Mouse (Mus musculus): ENCODE measurements at regions not wholly inside any gene's neighbourhood (a gene's known extent, or its start where the extent isn't known, plus 50 kb on each side); places are given as distances from the start of the nearest gene placed in this dataset.

DNA sequence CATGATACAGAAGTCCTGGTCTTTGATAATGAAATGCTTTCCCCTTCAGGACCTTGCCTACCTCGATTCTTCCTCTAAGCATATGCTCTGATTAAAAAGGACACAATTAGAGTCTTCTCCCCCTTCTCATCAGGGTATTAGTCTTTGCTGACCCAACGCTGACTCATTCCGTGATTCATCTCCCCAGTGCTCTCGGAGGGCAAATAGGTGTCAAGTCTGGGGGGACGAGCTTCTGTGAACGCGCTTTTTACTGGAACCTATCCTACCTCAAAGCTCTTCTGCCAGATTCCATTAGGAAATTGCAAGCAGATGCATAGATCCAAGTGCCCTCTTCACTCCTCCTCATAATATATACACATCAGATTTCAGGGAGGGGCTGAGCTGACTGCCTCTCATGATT lies 63.8 kb upstream of the Bach2 start:
- WGBS: 58% methylated on average over 7 of the region's 7 CpGs
- no peak for TF ChIP-seq CTCF (IDR thresholded peaks at IDR 0.05; ENCODE audit: low read depth)
- ATAC-seq (replicated peaks; ENCODE audit: low FRiP score, low read depth) (no peak), DNase-seq (ENCODE audit: low spot score) (no peak)
- Histone ChIP-seq H3K4me2 (ENCODE audit: low read length) (no peak overlapping the region), H3K36me3 (ENCODE audit: insufficient read depth, low read length) (no peaks in the 10 kb centered on the region), H3K27me3 (ENCODE audit: insufficient read depth, low read length) (no peaks in the 10 kb centered on the region), H3K27ac (no peak overlapping the region), H3K9ac (ENCODE audit: low read depth, low read length) (no peak overlapping the region), H3K9me3 (replicated peaks; ENCODE audit: low read length) (no peaks in the 10 kb centered on the region), H3K4me1 (replicated peaks; ENCODE audit: insufficient read depth, low read length) (peaks cover 12% of the 10 kb centered on the region), H3K4me3 (replicated peaks; ENCODE audit: low read depth, low read length) (no peak overlapping the region)

DNA sequence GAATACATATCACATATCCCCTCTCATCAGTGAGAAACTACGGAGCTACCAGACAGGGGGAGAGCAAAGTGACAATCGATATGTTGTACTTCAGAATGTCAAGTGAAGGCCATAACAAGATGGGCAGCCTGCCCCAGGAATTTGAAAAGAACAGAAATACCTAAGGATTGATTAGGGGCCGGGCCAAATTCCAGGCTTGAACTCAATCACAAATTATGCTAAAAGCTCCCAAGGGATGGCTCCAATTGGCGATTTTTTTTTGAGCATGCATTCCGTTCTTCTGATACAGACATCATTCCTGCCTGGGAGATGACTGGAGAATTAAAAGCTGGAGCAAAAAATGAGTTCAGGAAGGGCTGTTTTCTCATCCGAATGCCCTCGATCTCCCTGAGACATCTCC lies 63.4 kb upstream of the Bach2 start:
- 58% methylated on average over 7 of the region's 7 CpGs for WGBS
- no peak for TF ChIP-seq CTCF (IDR thresholded peaks at IDR 0.05; ENCODE audit: low read depth)
- ATAC-seq (replicated peaks; ENCODE audit: low FRiP score, low read depth) (no peak), DNase-seq (ENCODE audit: low spot score) (peak; percentile 33)
- Histone ChIP-seq H3K27me3 (ENCODE audit: insufficient read depth, low read length) (no peaks in the 10 kb centered on the region), H3K36me3 (ENCODE audit: insufficient read depth, low read length) (no peaks in the 10 kb centered on the region), H3K4me3 (replicated peaks; ENCODE audit: low read depth, low read length) (no peak overlapping the region), H3K9ac (ENCODE audit: low read depth, low read length) (no peak overlapping the region), H3K4me2 (ENCODE audit: low read length) (no peak overlapping the region), H3K27ac (no peak overlapping the region), H3K4me1 (replicated peaks; ENCODE audit: insufficient read depth, low read length) (peaks cover 12% of the 10 kb centered on the region), H3K9me3 (replicated peaks; ENCODE audit: low read length) (no peaks in the 10 kb centered on the region)

DNA sequence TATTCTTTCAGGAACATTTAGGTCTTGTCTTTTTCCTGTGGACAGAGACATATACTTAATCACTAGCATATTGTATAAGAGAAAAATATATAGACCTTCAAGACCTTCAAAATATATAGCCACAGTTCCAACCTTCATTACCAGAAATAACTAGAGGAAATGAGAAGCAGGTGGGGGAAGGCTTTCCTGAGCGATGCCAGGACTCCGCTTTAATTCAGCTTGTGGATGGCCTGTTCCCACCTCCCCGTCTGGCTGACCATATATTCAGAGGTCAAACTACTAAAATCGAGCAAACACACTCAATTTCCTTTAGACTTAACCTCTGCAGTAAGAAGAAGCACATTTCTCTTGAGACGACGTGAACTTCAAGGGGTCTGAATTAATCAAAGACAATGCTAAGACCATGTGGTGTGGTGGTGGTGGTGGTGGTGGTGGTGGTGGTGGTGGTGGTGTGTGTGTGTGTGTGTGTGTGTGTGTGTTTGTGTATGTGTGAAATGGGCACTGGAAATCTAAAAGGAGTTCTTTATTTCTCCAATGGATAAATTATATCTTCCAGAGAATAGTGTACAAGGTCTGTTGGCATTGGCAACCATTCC lies 62.7 kb upstream of the Bach2 start:
- Histone ChIP-seq H3K9me3 (replicated peaks; ENCODE audit: low read length) (no peaks in the 10 kb centered on the region), H3K36me3 (ENCODE audit: insufficient read depth, low read length) (no peaks in the 10 kb centered on the region), H3K27me3 (ENCODE audit: insufficient read depth, low read length) (no peaks in the 10 kb centered on the region), H3K9ac (ENCODE audit: low read depth, low read length) (no peak overlapping the region), H3K4me3 (replicated peaks; ENCODE audit: low read depth, low read length) (no peak overlapping the region), H3K4me1 (replicated peaks; ENCODE audit: insufficient read depth, low read length) (peaks cover 8% of the 10 kb centered on the region; the same call in 1 of the 2 replicates), H3K27ac (no peak overlapping the region), H3K4me2 (ENCODE audit: low read length) (no peak overlapping the region)
- TF ChIP-seq CTCF (IDR thresholded peaks at IDR 0.05; ENCODE audit: low read depth): no peak
- 35% methylated on average over 6 of the region's 6 CpGs for WGBS
- DNase-seq (ENCODE audit: low spot score) (peak; percentile 15), ATAC-seq (replicated peaks; ENCODE audit: low FRiP score, low read depth) (no peak)

DNA sequence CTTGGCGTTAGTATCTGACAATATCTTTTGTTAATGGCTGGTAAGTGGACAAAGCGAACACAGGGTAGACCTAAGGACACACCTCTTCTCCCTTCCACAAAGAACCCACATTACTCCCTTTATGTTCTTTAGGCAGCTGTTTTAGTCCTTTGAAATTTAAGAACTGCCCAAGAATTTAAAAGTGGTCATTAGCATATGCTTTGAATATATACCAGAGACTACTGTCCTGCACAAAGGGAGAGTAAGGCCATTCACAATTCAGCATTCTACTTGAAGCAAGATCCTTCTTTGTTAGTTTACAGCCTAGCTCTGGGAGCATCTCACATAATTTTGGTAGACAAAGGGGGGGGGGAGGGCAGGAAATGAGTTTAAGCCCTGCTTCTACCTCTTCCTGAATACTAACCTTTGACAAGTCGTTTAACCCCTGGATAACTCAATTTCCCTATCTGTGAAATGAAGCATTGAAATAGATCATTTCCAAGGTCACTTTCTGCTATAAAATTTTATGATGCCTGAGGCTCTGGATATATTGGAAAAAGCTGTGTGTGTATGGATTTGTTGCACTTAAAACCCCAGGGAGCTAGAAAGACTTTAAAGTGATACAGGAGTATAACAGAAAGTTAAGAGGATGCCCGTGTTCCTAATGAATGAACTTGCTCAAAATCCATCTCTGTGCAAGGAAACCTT lies 62.0 kb upstream of the Bach2 start:
- H3K27me3 ChIP-seq (ENCODE audit: insufficient read depth, low read length): no peaks in the 10 kb centered on the region
- no peak for ATAC-seq (replicated peaks; ENCODE audit: low FRiP score, low read depth)
- no peak overlapping the region for H3K9ac ChIP-seq (ENCODE audit: low read depth, low read length)
- 38% methylated on average over 4 of the region's 4 CpGs for WGBS
- no peaks in the 10 kb centered on the region for H3K9me3 ChIP-seq (replicated peaks; ENCODE audit: low read length)
- no peak overlapping the region for H3K27ac ChIP-seq
- no peaks in the 10 kb centered on the region for H3K36me3 ChIP-seq (ENCODE audit: insufficient read depth, low read length)
- TF ChIP-seq CTCF (IDR thresholded peaks at IDR 0.05; ENCODE audit: low read depth): no peak
- no peak overlapping the region for H3K4me2 ChIP-seq (ENCODE audit: low read length)
- peak; percentile 60 for DNase-seq (ENCODE audit: low spot score)
- no peak overlapping the region for H3K4me3 ChIP-seq (replicated peaks; ENCODE audit: low read depth, low read length)
- H3K4me1 ChIP-seq (replicated peaks; ENCODE audit: insufficient read depth, low read length): peaks cover 8% of the 10 kb centered on the region; the same call in 1 of the 2 replicates

DNA sequence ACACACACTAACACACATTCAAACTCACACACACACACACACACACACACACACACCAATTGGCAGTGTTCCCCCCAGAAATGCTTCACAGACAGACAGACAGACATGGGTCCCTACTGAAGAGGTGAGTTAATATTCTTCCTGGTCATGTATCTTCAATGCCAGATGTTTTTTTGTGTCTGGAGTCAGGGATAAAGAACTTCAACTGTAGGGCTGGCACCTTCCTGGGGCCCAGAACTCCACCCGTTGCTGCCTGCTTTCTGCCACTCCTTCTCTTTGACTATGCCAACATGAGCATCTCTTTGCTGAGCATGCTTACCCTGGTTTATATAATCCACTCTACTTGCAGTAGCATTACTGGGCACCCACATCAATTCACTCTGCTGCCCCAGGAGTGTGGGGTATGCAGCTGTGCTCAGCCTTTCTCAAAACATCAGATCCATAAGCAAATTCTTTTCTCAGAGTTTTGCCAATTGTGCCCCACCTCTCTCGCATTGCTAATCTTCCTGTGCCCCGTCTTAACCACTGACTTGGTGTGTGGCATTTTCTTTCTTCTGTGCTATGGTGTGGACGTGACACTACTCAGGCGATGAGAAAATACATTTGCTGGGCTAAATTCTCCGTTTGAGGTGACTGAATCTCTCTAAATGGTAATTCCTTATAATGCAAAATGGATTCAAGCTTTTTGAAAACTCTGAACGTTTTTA lies 60.5 kb upstream of the Bach2 start:
- H3K9ac ChIP-seq (ENCODE audit: low read depth, low read length): no peak overlapping the region
- peaks cover 8% of the 10 kb centered on the region; the same call in 1 of the 2 replicates for H3K4me1 ChIP-seq (replicated peaks; ENCODE audit: insufficient read depth, low read length)
- H3K4me3 ChIP-seq (replicated peaks; ENCODE audit: low read depth, low read length): no peak overlapping the region
- no peak for TF ChIP-seq CTCF (IDR thresholded peaks at IDR 0.05; ENCODE audit: low read depth)
- no peak overlapping the region for H3K27ac ChIP-seq
- no peaks in the 10 kb centered on the region for H3K36me3 ChIP-seq (ENCODE audit: insufficient read depth, low read length)
- no peak for DNase-seq (ENCODE audit: low spot score)
- no peaks in the 10 kb centered on the region for H3K27me3 ChIP-seq (ENCODE audit: insufficient read depth, low read length)
- 78% methylated on average over 7 of the region's 7 CpGs for WGBS
- H3K4me2 ChIP-seq (ENCODE audit: low read length): no peak overlapping the region
- ATAC-seq (replicated peaks; ENCODE audit: low FRiP score, low read depth): no peak
- no peaks in the 10 kb centered on the region for H3K9me3 ChIP-seq (replicated peaks; ENCODE audit: low read length)

DNA sequence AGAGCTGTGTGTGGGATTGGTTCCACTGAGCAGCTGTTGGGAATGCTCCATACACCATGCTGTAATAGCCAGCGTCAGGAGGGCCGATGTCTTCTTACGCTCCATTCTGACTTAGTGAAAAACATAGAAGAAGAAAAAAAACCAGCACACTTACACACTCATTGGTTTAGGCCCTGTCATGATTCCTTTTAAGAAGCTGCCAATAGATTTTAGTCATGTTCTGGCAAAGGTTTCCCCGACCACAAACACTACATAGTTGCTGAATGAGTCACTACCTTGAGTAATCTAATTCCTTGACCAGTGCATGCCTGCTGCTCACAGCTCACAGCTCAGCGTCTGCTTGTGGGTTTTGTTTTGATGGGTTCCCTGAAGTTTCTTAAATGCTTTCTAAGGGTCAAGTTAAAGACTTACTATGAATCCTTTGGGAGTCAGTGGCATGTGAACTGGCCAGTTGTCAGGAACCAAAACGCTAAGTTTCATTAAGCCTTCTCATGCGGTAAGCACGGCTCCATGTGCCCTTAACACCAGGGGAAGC lies 58.8 kb upstream of the Bach2 start:
- H3K36me3 ChIP-seq (ENCODE audit: insufficient read depth, low read length): no peaks in the 10 kb centered on the region
- peak; percentile 95 for DNase-seq (ENCODE audit: low spot score)
- H3K9me3 ChIP-seq (replicated peaks; ENCODE audit: low read length): no peaks in the 10 kb centered on the region
- peak overlapping the region; percentile 70 for H3K27ac ChIP-seq
- no peak overlapping the region for H3K4me3 ChIP-seq (replicated peaks; ENCODE audit: low read depth, low read length)
- H3K27me3 ChIP-seq (ENCODE audit: insufficient read depth, low read length): no peaks in the 10 kb centered on the region
- peak; percentile 89 for ATAC-seq (replicated peaks; ENCODE audit: low FRiP score, low read depth)
- peak overlapping the region; percentile 25 for H3K4me2 ChIP-seq (ENCODE audit: low read length)
- H3K4me1 ChIP-seq (replicated peaks; ENCODE audit: insufficient read depth, low read length): peaks cover 11% of the 10 kb centered on the region; the same call in 1 of the 2 replicates
- WGBS: 17% methylated on average over 8 of the region's 8 CpGs
- TF ChIP-seq CTCF (IDR thresholded peaks at IDR 0.05; ENCODE audit: low read depth): no peak
- no peak overlapping the region for H3K9ac ChIP-seq (ENCODE audit: low read depth, low read length)

All from kidney, postnatal 0 days (tissue).